Mouse (Mus musculus): ENCODE measurements around the gene 1700022I11Rik.

Gene 1700022I11Rik

GRCm38 (mm10) chr4:43005765-43006164, 36.4 kb downstream of the 1700022I11Rik start:
- DNase-seq: peak; percentile 19

- peak; percentile 87 for DNase-seq
These were observed 41.0 kb downstream of the 1700022I11Rik start, which contains the start of gene Fancg for GRCm38 (mm10) chr4:43010161-43011038. Gene Fancg, minus strand, starts transcription at chr4:43010506.

GRCm38 (mm10) chr4:43012091-43012490, 42.7 kb downstream of the 1700022I11Rik start:
- no peak for DNase-seq

- no peak for DNase-seq
These were observed 48.8 kb downstream of the 1700022I11Rik start for GRCm38 (mm10) chr4:43018156-43018555.

- no peak for DNase-seq
These were observed 49.8 kb downstream of the 1700022I11Rik start for GRCm38 (mm10) chr4:43019176-43019575.

- no peak for DNase-seq
These were observed 50.4 kb downstream of the 1700022I11Rik start for GRCm38 (mm10) chr4:43019641-43020465.

- DNase-seq: no peak
These were observed 51.5 kb downstream of the 1700022I11Rik start for GRCm38 (mm10) chr4:43020876-43021275.

- no peak for DNase-seq
These were observed 51.9 kb downstream of the 1700022I11Rik start for GRCm38 (mm10) chr4:43021341-43021740.

GRCm38 (mm10) chr4:43024673-43025072, 55.3 kb downstream of the 1700022I11Rik start:
- DNase-seq: no peak

GRCm38 (mm10) chr4:43025084-43025960, 55.9 kb downstream of the 1700022I11Rik start, which contains the start of gene Pigo:
Gene Pigo, minus strand, starts transcription at chr4:43025819.
- peak; percentile 98 for DNase-seq

GRCm38 (mm10) chr4:43029121-43029520, 59.7 kb downstream of the 1700022I11Rik start:
- no peak for DNase-seq

- DNase-seq: no peak
These were observed 60.3 kb downstream of the 1700022I11Rik start for GRCm38 (mm10) chr4:43029749-43030148.

GRCm38 (mm10) chr4:43030352-43030751, 60.9 kb downstream of the 1700022I11Rik start:
- DNase-seq: no peak

GRCm38 (mm10) chr4:43030780-43031230, 61.4 kb downstream of the 1700022I11Rik start:
- no peak for DNase-seq

GRCm38 (mm10) chr4:43031237-43031995, 62.0 kb downstream of the 1700022I11Rik start, which contains the start of gene Stoml2:
Gene Stoml2, minus strand, starts transcription at chr4:43031710.
- DNase-seq: peak; percentile 92

- DNase-seq: no peak
These were observed 63.1 kb downstream of the 1700022I11Rik start for GRCm38 (mm10) chr4:43032501-43032900.
